Mouse (Mus musculus): ENCODE results near the gene Trpm5.

GRCm38 (mm10) chr7:143069751-143070400 lies 24.6 kb downstream of the Trpm5 start:
- no peak for TF ChIP-seq TAL1 (IDR thresholded peaks at IDR 0.05; ENCODE audit: low read length)
- TF ChIP-seq GATA1 (IDR thresholded peaks at IDR 0.05; ENCODE audit: low read length), result no peak
